Mouse (Mus musculus) stomach, embryonic 16.5 days (tissue): ENCODE data around the gene Cwh43. TPM values are rescaled to one million over a fixed set of nuclear protein-coding genes. Genes with fewer than 3 reads are reported as not detected.

Experiments
- ATAC-seq: fragments of 200-750 bp; cut with Nextera tagmentation; 2 replicates; pipeline ENCODE4 v1.8.0; 2017; ENCODE audit warnings: moderate number of reproducible peaks, moderate TSS enrichment; ENCODE audit not compliant: insufficient read depth, low FRiP score
- H3K27ac ChIP-seq: fragments of 300-500 bp; sonication (generic); 2 replicates; pipeline ENCODE4 v1.5.1; 2014; ENCODE audit warnings: low read length
- H3K27me3 ChIP-seq: fragments of 300-500 bp; sonication (generic); 2 replicates; pipeline ENCODE4 v1.6.1; 2014; ENCODE audit warnings: low read length, control low read depth, mixed read lengths; ENCODE audit not compliant: control insufficient read depth, insufficient read depth
- H3K36me3 ChIP-seq: fragments of 300-500 bp; sonication (generic); 2 replicates; pipeline ENCODE4 v1.6.1; 2014; ENCODE audit warnings: low read length; ENCODE audit not compliant: control insufficient read depth, insufficient read depth
- H3K4me1 ChIP-seq: fragments of 300-500 bp; sonication (generic); 2 replicates; pipeline ENCODE4 v1.6.1; 2014; ENCODE audit warnings: low read length, control low read depth, mixed read lengths; ENCODE audit not compliant: control insufficient read depth, insufficient read depth
- H3K4me2 ChIP-seq: fragments of 300-500 bp; sonication (generic); 2 replicates; pipeline ENCODE4 v1.6.1; 2014; ENCODE audit warnings: low read depth, low read length, mixed read lengths
- H3K4me3 ChIP-seq: fragments of 300-500 bp; sonication (generic); replicated peaks from 2 replicates; pipeline ENCODE4 v1.5.1; 2014; ENCODE audit warnings: mild to moderate bottlenecking, low read length
- H3K9ac ChIP-seq: fragments of 300-500 bp; sonication (generic); 2 replicates; pipeline ENCODE4 v1.6.1; 2014; ENCODE audit warnings: low read length
- H3K9me3 ChIP-seq: fragments of 300-500 bp; sonication (generic); replicated peaks from 2 replicates; pipeline ENCODE4 v1.6.1; 2016; ENCODE audit warnings: low read length, control low read depth; ENCODE audit not compliant: control insufficient read depth
- WGBS: fragments of 180-500 bp; shearing (Covaris S2); extraction: QIAGEN DNeasy Blood & Tissue Kit; methylation state at CpG from one replicate; pipeline ENCODE4 v1.1.7; 2014; 5-methylcytosine and 5-hydroxymethylcytosine counted together
- polyA plus RNA-seq: library from polyadenylated mRNA; unstranded; fragments of >200 nt; fragmentation: Nextera tagmentation; extraction: Ambion mirVana; gene quantifications from 2 replicates; pipeline ENCODE4 v1.2.1, GENCODE M21; 2015

Gene Cwh43
- polyA plus RNA-seq, 1 experiment from 2014 or later, result 5.6 TPM

DNA sequence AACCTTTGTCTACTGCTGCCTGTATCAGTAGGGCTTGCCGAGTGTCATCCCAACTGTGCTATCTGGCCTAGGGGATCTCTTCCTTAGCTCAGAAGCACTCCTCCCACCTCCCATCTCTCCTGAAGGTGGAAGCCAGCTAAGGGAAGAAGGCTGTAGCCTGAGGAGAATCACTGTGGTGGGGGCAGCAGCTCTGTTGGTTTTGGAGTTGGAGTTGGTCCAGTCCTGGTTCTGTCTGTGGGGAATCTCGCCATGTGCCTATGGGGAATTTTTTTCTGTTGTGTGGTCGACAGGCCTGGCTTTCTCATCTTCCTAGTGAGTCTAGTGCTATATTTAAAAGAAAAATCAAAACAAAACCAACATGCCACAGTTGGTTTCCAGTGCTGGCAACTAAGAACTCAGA, 91.5 kb downstream of the Cwh43 start:
- H3K4me2 ChIP-seq, result no peak overlapping the region
- no peak for ATAC-seq
- 79% methylated on average over 3 of the region's 3 CpGs for WGBS
- H3K4me3 ChIP-seq, result no peak overlapping the region
- no peaks in the 10 kb centered on the region for H3K36me3 ChIP-seq
- no peaks in the 10 kb centered on the region for H3K9me3 ChIP-seq
- no peaks in the 10 kb centered on the region for H3K27me3 ChIP-seq
- H3K4me1 ChIP-seq, result peaks cover 6% of the 10 kb centered on the region
- H3K27ac ChIP-seq, result no peak overlapping the region
- no peak overlapping the region for H3K9ac ChIP-seq

DNA sequence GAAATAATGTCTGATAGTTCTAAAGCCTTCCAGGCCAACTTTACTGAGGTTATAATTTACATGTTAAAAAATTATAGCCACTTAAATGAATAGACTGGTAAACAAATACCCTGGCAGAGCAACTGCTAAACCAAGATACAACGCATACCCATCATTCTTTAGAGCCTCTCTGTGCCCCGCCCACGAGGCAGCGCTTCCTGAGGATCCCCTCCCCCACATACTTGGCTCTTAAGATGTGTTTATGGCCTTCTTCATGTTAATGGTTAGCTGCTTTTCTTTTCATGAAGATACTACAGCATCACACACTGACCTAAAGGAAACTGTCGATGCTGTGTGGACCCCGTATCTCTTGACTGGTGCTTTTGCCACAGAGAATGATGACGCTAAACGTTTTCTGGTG, 92.7 kb downstream of the Cwh43 start:
- H3K4me2 ChIP-seq, result no peak overlapping the region
- no peak overlapping the region for H3K9ac ChIP-seq
- H3K4me3 ChIP-seq, result no peak overlapping the region
- H3K27ac ChIP-seq, result no peak overlapping the region
- no peaks in the 10 kb centered on the region for H3K36me3 ChIP-seq
- no peaks in the 10 kb centered on the region; the same call in 1 of the 2 replicates for H3K4me1 ChIP-seq
- no peak for ATAC-seq
- H3K27me3 ChIP-seq, result no peaks in the 10 kb centered on the region
- H3K9me3 ChIP-seq, result no peaks in the 10 kb centered on the region
- WGBS, result 73% methylated on average over 8 of the region's 8 CpGs

DNA sequence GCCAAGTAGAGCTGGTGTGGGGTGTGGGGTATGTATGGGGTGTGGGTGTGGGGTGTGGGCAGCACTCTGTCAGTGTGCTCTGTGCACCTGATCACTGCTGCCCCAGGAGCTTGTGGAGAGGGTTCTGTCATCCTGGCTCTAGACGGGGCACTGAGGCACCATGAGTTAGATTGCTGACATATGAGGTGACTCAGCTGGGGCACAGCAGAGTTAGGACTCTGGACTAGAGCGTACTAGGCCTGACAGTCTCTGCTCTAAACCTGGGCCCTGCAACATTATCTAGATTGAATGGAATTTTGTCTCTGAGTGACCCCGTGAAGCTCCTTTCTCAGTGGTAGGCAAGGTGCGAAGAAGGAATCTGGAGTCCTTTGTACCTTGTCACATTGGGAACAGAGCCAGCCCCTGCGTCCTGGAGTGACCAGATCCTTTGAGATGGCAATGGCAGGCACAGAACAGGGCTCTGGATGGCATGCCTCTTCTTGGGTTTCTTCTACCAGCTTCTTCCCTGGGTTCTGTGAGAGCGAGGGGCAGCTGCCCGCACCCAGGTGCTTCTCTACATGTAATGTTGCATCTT, 95.1 kb downstream of the Cwh43 start:
- WGBS, result 73% methylated on average over 7 of the region's 7 CpGs
- no peak overlapping the region for H3K9ac ChIP-seq
- no peaks in the 10 kb centered on the region for H3K27me3 ChIP-seq
- H3K4me3 ChIP-seq, result no peak overlapping the region
- no peak for ATAC-seq
- H3K27ac ChIP-seq, result no peak overlapping the region
- H3K36me3 ChIP-seq, result no peaks in the 10 kb centered on the region
- H3K4me2 ChIP-seq, result no peak overlapping the region
- no peaks in the 10 kb centered on the region for H3K9me3 ChIP-seq
- no peaks in the 10 kb centered on the region; the same call in 1 of the 2 replicates for H3K4me1 ChIP-seq

DNA sequence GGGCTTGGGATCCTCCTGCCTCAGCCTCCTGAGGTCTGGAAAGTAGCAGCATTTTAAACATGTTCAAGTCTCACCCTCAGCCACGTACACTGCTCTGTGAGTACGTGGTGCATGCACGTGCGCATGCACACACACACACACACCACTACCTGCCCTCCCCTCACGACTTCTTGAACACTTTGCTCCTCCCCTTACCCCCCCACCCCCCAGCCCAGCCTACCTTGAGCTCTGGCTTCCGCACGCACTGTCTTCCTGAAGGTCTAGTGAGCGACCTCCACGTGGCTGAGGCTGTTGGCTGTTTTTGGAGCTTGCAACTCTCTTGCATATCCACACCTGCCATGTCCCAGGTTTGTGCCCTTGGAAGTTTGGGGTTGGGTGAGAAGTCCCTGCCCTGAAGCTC, 96.5 kb downstream of the Cwh43 start:
- Histone ChIP-seq H3K27me3 (no peaks in the 10 kb centered on the region), H3K4me2 (no peak overlapping the region), H3K9ac (no peak overlapping the region), H3K36me3 (no peaks in the 10 kb centered on the region), H3K9me3 (no peaks in the 10 kb centered on the region), H3K27ac (no peak overlapping the region), H3K4me1 (no peaks in the 10 kb centered on the region; the same call in 1 of the 2 replicates), H3K4me3 (no peak overlapping the region)
- 88% methylated on average over 9 of the region's 9 CpGs for WGBS
- ATAC-seq, result no peak

Other genes with a start within 250 kb of the Cwh43 start
- gene Fryl, start 149.5 kb upstream of the Cwh43 start, polyA plus RNA-seq, result 25.7 and 31.6 TPM in 2 replicates
- gene Ociad1, start 113.3 kb upstream of the Cwh43 start, polyA plus RNA-seq, result 256 and 260 TPM in 2 replicates
- gene Ociad2, start 65.0 kb upstream of the Cwh43 start, polyA plus RNA-seq, result 93.9 and 103 TPM in 2 replicates
- 19.3 and 20.7 TPM in 2 replicates for gene Dcun1d4, start 74.9 kb downstream of the Cwh43 start, polyA plus RNA-seq
- 1.8 and 2.6 TPM in 2 replicates for gene Lrrc66, start 226.5 kb downstream of the Cwh43 start, polyA plus RNA-seq
- 30.1 and 32.1 TPM in 2 replicates for gene Sgcb, start 241.7 kb downstream of the Cwh43 start, polyA plus RNA-seq
- 0.35 and 0.44 TPM in 2 replicates for gene Spata18, start 245.3 kb downstream of the Cwh43 start, polyA plus RNA-seq